Mouse (Mus musculus) thymus, postnatal 25 days (tissue): ENCODE data around the gene Scgn.

Experiments
- DNase-seq: peaks from one replicate; pipeline ENCODE4 v3.0.0; 2022

The Scgn gene

GRCm38 (mm10) chr13:23934211-23934520 is 56.8 kb downstream of the Scgn start, which contains the start of gene Hist1h2aa:
Hist1h2aa (plus strand) TSS chr13:23934462.
- no peak for DNase-seq

- no peak for DNase-seq
These were observed 57.4 kb downstream of the Scgn start, which contains the start of gene Hist1h2ba for GRCm38 (mm10) chr13:23933421-23934210. Hist1h2ba (minus strand) TSS chr13:23934156.

GRCm38 (mm10) chr13:23930904-23931303 is 60.1 kb downstream of the Scgn start:
- DNase-seq, result no peak

- DNase-seq, result no peak
These were observed 60.6 kb downstream of the Scgn start for GRCm38 (mm10) chr13:23930461-23930860.

GRCm38 (mm10) chr13:23928637-23929036 is 62.4 kb downstream of the Scgn start:
- DNase-seq, result no peak

GRCm38 (mm10) chr13:23925792-23926191 is 65.2 kb downstream of the Scgn start:
- DNase-seq, result no peak

GRCm38 (mm10) chr13:23917674-23918073 is 73.3 kb downstream of the Scgn start:
- DNase-seq, result no peak

GRCm38 (mm10) chr13:23916132-23916531 is 74.9 kb downstream of the Scgn start:
- no peak for DNase-seq

GRCm38 (mm10) chr13:23914376-23915167 is 76.4 kb downstream of the Scgn start, which contains the start of gene Slc17a4:
Slc17a4 (minus strand) TSS chr13:23915009.
- no peak for DNase-seq

GRCm38 (mm10) chr13:23913791-23914306 is 77.2 kb downstream of the Scgn start:
- no peak for DNase-seq

- no peak for DNase-seq
These were observed 79.7 kb downstream of the Scgn start for GRCm38 (mm10) chr13:23911335-23911734.

GRCm38 (mm10) chr13:23910121-23910520 is 80.9 kb downstream of the Scgn start:
- DNase-seq, result no peak

- DNase-seq, result no peak
These were observed 84.1 kb downstream of the Scgn start for GRCm38 (mm10) chr13:23906906-23907305.
